Mouse (Mus musculus) CH12.LX (cell line): ENCODE measurements around the gene Gnb1. TPM values are rescaled to one million over a fixed set of nuclear protein-coding genes. Genes with fewer than 3 reads are reported as not detected.

Source experiments
- DNase-seq: peaks from one replicate; pipeline ENCODE4 v3.0.0-alpha.2; 2013; ENCODE audit errors: extremely low read depth
- H3K27ac ChIP-seq: 2 replicates; pipeline ENCODE4 v1.5.1; 2012; ENCODE audit warnings: low read depth, mild to moderate bottlenecking, control low read depth, moderate library complexity; ENCODE audit not compliant: insufficient read depth
- H3K27me3 ChIP-seq: replicated peaks from 2 replicates; pipeline ENCODE3; 2012; ENCODE audit warnings: inconsistent platforms
- H3K36me3 ChIP-seq, 2 experiments: replicated peaks in 1 of 2; 2 replicates each; pipeline versions ENCODE3 to v1.6.1; 2012; ENCODE audit warnings: inconsistent platforms in 1 of 2, low read length in 1 of 2, mild to moderate bottlenecking in 1 of 2, mixed read lengths in 1 of 2, moderate library complexity in 1 of 2; ENCODE audit not compliant: control insufficient read depth in 1 of 2, insufficient read depth in 1 of 2
- H3K4me1 ChIP-seq, 2 experiments: 2 replicates each; pipeline ENCODE4 v1.6.1; 2012; ENCODE audit warnings: inconsistent platforms in 1 of 2, moderate library complexity in 1 of 2; ENCODE audit not compliant: insufficient read depth in 2 of 2, control insufficient read depth in 1 of 2
- H3K4me2 ChIP-seq: 2 replicates; pipeline ENCODE4 v1.6.1; 2012; ENCODE audit warnings: low read depth, mild to moderate bottlenecking, control low read depth; ENCODE audit not compliant: poor library complexity, insufficient read depth, severe bottlenecking
- H3K4me3 ChIP-seq, 3 experiments: fragments of 150-350 bp in 1 of 3; sonication (generic) in 1 of 3; replicated peaks in 1 of 3; 2 replicates each; pipeline versions ENCODE3 to v1.5.1; 2011 to 2012; ENCODE audit warnings: low read depth in 2 of 3, low read length in 2 of 3, mild to moderate bottlenecking in 2 of 3, moderate library complexity in 2 of 3, control low read depth in 1 of 3, improper control_type of control experiment in 1 of 3, inconsistent platforms in 1 of 3, mixed read lengths in 1 of 3; ENCODE audit not compliant: poor library complexity in 1 of 3
- H3K79me2 ChIP-seq: replicated peaks from 2 replicates; pipeline ENCODE4 v1.6.1; 2012; ENCODE audit warnings: mild to moderate bottlenecking, moderate library complexity; ENCODE audit not compliant: control insufficient read depth, poor library complexity, insufficient read depth, severe bottlenecking; ENCODE audit errors: extremely low read depth
- H3K9ac ChIP-seq: 2 replicates; pipeline ENCODE4 v1.6.1; 2012; ENCODE audit warnings: low read depth, mild to moderate bottlenecking, control low read depth, moderate library complexity; ENCODE audit not compliant: insufficient read depth
- H3K9me3 ChIP-seq: replicated peaks from 2 replicates; pipeline ENCODE3; 2012; ENCODE audit warnings: low read length, inconsistent platforms, mixed read lengths
- BHLHE40 ChIP-seq: IDR thresholded peaks from 2 replicates; pipeline ENCODE4 v1.6.1; 2011; ENCODE audit warnings: mild to moderate bottlenecking, low read depth, low read length, improper control_type of control experiment
- CHD1 ChIP-seq: IDR thresholded peaks from 2 replicates; pipeline ENCODE4 v1.6.1; 2012; ENCODE audit warnings: low read depth, low read length, improper control_type of control experiment, inconsistent platforms
- CHD2 ChIP-seq: IDR thresholded peaks from 2 replicates; pipeline ENCODE4 v1.6.1; 2011; ENCODE audit warnings: low read length, improper control_type of control experiment
- CTCF ChIP-seq, 2 experiments: IDR thresholded peaks in 1 of 2; conservative IDR thresholded peaks in 1 of 2; 2 replicates each; pipeline ENCODE4 v1.5.1; 2011 to 2012; ENCODE audit warnings: low read depth in 2 of 2, low read length in 2 of 2, improper control_type of control experiment in 1 of 2, inconsistent platforms in 1 of 2, mild to moderate bottlenecking in 1 of 2, moderate library complexity in 1 of 2
- EP300 ChIP-seq: IDR thresholded peaks from 2 replicates; pipeline ENCODE4 v1.6.1; 2011; ENCODE audit warnings: low read length, improper control_type of control experiment
- ETS1 ChIP-seq: conservative IDR thresholded peaks from 2 replicates; pipeline ENCODE4 v1.6.1; 2012; ENCODE audit warnings: low read depth, mild to moderate bottlenecking, inconsistent platforms, low read length, improper control_type of control experiment, moderate library complexity
- GABPA ChIP-seq: IDR thresholded peaks from 2 replicates; pipeline ENCODE4 v1.6.1; 2012; ENCODE audit warnings: low read depth, low read length, improper control_type of control experiment, inconsistent platforms; ENCODE audit not compliant: insufficient replicate concordance
- HCFC1 ChIP-seq: IDR thresholded peaks from 2 replicates; pipeline ENCODE4 v1.6.1; 2012; ENCODE audit warnings: low read depth, mild to moderate bottlenecking, inconsistent platforms, low read length, improper control_type of control experiment
- IRF4 ChIP-seq: IDR thresholded peaks from 2 replicates; pipeline ENCODE4 v1.6.1; 2014; ENCODE audit warnings: low read depth, mild to moderate bottlenecking, inconsistent platforms, low read length, improper control_type of control experiment
- JUN ChIP-seq: IDR thresholded peaks from 2 replicates; pipeline ENCODE4 v1.6.1; 2011; ENCODE audit warnings: low read depth, mild to moderate bottlenecking, low read length, improper control_type of control experiment, moderate library complexity; ENCODE audit not compliant: insufficient read depth
- KAT2A ChIP-seq: IDR thresholded peaks from 2 replicates; pipeline ENCODE4 v1.6.1; 2012; ENCODE audit warnings: low read length, improper control_type of control experiment, inconsistent platforms; ENCODE audit not compliant: insufficient replicate concordance
- MAFK ChIP-seq: IDR thresholded peaks from 2 replicates; pipeline ENCODE4 v1.6.1; 2011; ENCODE audit warnings: low read length, improper control_type of control experiment; ENCODE audit not compliant: insufficient replicate concordance
- MAX ChIP-seq: IDR thresholded peaks from 2 replicates; pipeline ENCODE4 v1.6.1; 2011; ENCODE audit warnings: low read length, improper control_type of control experiment
- MXI1 ChIP-seq: IDR thresholded peaks from 2 replicates; pipeline ENCODE4 v1.6.1; 2011; ENCODE audit warnings: mild to moderate bottlenecking, low read depth, low read length, improper control_type of control experiment
- NELFE ChIP-seq: IDR thresholded peaks from 2 replicates; pipeline ENCODE4 v1.6.1; 2011; ENCODE audit warnings: low read depth, low read length, improper control_type of control experiment
- PAX5 ChIP-seq: IDR thresholded peaks from 2 replicates; pipeline ENCODE4 v1.6.1; 2012; ENCODE audit warnings: low read length, inconsistent platforms, mixed read lengths
- POLR2AphosphoS2 ChIP-seq: IDR thresholded peaks from 2 replicates; pipeline ENCODE4 v1.6.1; 2011; ENCODE audit warnings: low read depth, low read length, improper control_type of control experiment
- RCOR1 ChIP-seq: conservative IDR thresholded peaks from 2 replicates; pipeline ENCODE4 v1.6.1; 2012; ENCODE audit warnings: low read depth, mild to moderate bottlenecking, inconsistent platforms, low read length, improper control_type of control experiment
- TCF12 ChIP-seq: IDR thresholded peaks from 2 replicates; pipeline ENCODE4 v1.6.1; 2014; ENCODE audit warnings: low read depth, mild to moderate bottlenecking, inconsistent platforms, low read length, improper control_type of control experiment
- USF1 ChIP-seq: IDR thresholded peaks from 2 replicates; pipeline ENCODE4 v1.6.1; 2014; ENCODE audit warnings: low read depth, mild to moderate bottlenecking, inconsistent platforms, low read length, improper control_type of control experiment
- USF2 ChIP-seq: conservative IDR thresholded peaks from 2 replicates; pipeline ENCODE4 v1.6.1; 2011; ENCODE audit warnings: low read depth, low read length, improper control_type of control experiment
- ZKSCAN1 ChIP-seq: IDR thresholded peaks from 2 replicates; pipeline ENCODE4 v1.6.1; 2012; ENCODE audit warnings: low read depth, inconsistent platforms, low read length, improper control_type of control experiment, borderline replicate concordance
- ZMIZ1 ChIP-seq: IDR thresholded peaks from 2 replicates; pipeline ENCODE4 v1.6.1; 2012; ENCODE audit warnings: low read depth, mild to moderate bottlenecking, inconsistent platforms, low read length, improper control_type of control experiment
- dilution Hi-C: fragments of 300-500 bp; cut with MboI; formaldehyde crosslinking; loops from 2 replicates; pipeline ENCODE4 v1.14.3; 2020; ENCODE audit warnings: low sequenced_read_pairs; ENCODE audit not compliant: extremely low pct_unique_long_range_greater_than_20kb, extremely low pct_ligation_motif_present
- in situ Hi-C: fragments of 300-500 bp; cut with MboI; formaldehyde crosslinking; loops from 3 replicates; pipeline ENCODE4 v1.14.3; 2019; ENCODE audit warnings: low sequenced_read_pairs, low pct_ligation_motif_present, low pct_unique_long_range_greater_than_20kb, mixed read lengths
- polyA plus RNA-seq: library from polyadenylated mRNA; unstranded; fragments of >175 nt; gene quantifications from 2 replicates; pipeline ENCODE4 v1.2.1, GENCODE M21; 2012; ENCODE audit warnings: low read depth; ENCODE audit not compliant: insufficient read length
- total RNA-seq, 2 experiments: library from RNA; depleted of rRNA; stranded (reverse); fragments of 300-350 nt in 1 of 2; fragments of >200 nt in 1 of 2; gene quantifications; 2 replicates each; pipeline ENCODE4 v1.2.3; 2012 to 2014

Gene Gnb1
- total and polyA plus RNA-seq, 3 experiments, result 88.0 to 407 (median 134) TPM

GRCm38 (mm10) chr4:155601997-155602456 lies 110.9 kb downstream of the Gnb1 start (continued):
- TF ChIP-seq POLR2AphosphoS2 (no peak), BHLHE40 (no peak), RCOR1 (no peak), ZKSCAN1 (no peak)

- in situ Hi-C loops, result no loop called here
- Histone ChIP-seq H3K4me1 (peaks cover 0 to 42% of the 10 kb centered on the region in 2 experiments; a peak in 2 of 4 replicates), H3K27me3 (no peaks in the 10 kb centered on the region), H3K4me3 (peak overlapping the region in 2 of 3 experiments; percentile 61 to 88), H3K27ac (no peak overlapping the region), H3K36me3 (peaks cover 3 to 42% of the 10 kb centered on the region in 2 experiments), H3K9me3 (no peaks in the 10 kb centered on the region), H3K79me2 (peaks cover 24% of the 10 kb centered on the region), H3K4me2 (peak overlapping the region; percentile 86), H3K9ac (peak overlapping the region; percentile 86)
- TF ChIP-seq CHD2 (no peak), IRF4 (no peak), USF2 (no peak), JUN (no peak), MAX (no peak), CHD1 (no peak), ETS1 (no peak), HCFC1 (no peak), TCF12 (no peak), MAFK (no peak), USF1 (no peak), EP300 (no peak), RCOR1 (no peak), NELFE (no peak), CTCF (conservative IDR thresholded peaks at IDR 0.05 in 1 of 2, IDR thresholded peaks at IDR 0.05 in 1 of 2; ENCODE audit: low read depth in 2 of 2, low read length in 2 of 2) (no peak), MXI1 (no peak), GABPA (no peak), KAT2A (no peak), PAX5 (no peak), ZMIZ1 (no peak)
- DNase-seq, result no peak
- dilution Hi-C loops, result no loop called here
Observed at GRCm38 (mm10) chr4:155602753-155603152, 111.6 kb downstream of the Gnb1 start.
